Mouse (Mus musculus): ENCODE results near the gene Gm28635. TPM values are rescaled to one million over a fixed set of nuclear protein-coding genes. Genes with fewer than 3 reads are reported as not detected.

Gm28635 gene
- total and polyA plus RNA-seq, 2 experiments from 2014 or later: not detected

DNA sequence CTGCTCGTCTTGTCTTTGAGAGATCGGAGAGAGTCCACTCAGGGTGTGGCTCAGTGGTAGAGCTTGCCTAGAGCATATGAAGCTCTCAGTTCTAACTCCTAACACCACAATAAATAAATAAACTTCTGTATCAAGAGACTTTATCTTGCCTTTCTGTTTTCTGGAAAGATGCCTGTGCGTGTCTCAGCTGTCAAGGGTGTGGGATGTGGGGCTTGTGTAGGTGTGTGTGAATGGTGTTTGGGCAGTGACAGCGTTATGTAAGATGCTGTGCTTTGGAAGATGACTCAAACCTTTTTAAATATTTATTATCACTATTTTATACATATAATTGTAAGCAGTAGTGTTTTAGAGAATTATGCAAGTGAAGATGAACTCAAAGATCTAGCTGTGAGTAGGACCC is 103.7 kb downstream of the Gm28635 start:
- ATAC-seq (no peak), DNase-seq (ENCODE audit: low spot score) (no peak)
- Histone ChIP-seq H3K4me2 (ENCODE audit: low read depth, low read length) (no peak overlapping the region), H3K9ac (replicated peaks; ENCODE audit: low read length) (no peak overlapping the region), H3K4me1 (ENCODE audit: insufficient read depth, low read length) (no peaks in the 10 kb centered on the region), H3K9me3 (ENCODE audit: low read length) (no peaks in the 10 kb centered on the region), H3K36me3 (ENCODE audit: insufficient read depth, low read length) (no peaks in the 10 kb centered on the region), H3K27ac (no peak overlapping the region), H3K4me3 (ENCODE audit: low read length) (no peak overlapping the region), H3K27me3 (ENCODE audit: insufficient read depth, low read length) (no peaks in the 10 kb centered on the region)
- WGBS: 97% methylated on average over 4 of the region's 4 CpGs
- TF ChIP-seq CTCF (IDR thresholded peaks at IDR 0.05; ENCODE audit: low read depth): no peak

DNA sequence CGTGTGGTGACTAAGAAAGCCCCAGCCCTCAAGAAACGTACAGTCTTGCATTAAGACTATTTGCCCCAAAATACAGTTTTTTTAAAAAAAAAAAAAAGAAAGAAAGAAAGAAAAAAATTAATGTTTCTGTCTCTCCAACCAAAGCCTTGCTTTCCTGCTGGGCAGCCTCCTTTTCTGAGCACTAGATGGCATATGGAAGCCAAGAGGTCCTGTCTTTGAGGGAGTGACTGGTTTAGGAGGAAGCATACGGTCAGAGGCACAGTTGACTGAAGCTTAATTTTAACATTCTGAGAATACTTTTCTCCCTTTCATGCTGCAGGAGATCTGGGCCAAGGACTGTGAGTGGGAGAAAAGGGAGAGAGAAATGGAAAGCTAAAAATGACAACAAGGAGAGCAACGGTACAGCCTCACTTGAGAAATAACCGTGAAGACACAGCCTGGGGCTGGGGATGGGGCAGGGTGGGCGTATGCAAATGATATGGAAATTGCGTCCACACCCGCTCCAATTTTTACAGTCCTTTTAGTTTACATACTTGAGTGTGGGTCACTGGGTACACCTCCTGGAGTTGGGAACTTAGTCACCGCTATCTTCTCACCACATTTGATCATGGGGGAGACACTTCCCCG is 120.8 kb downstream of the Gm28635 start:
- peak overlapping the region; percentile 45 for H3K4me2 ChIP-seq (ENCODE audit: low read depth, low read length)
- peak; percentile 15 for DNase-seq (ENCODE audit: low spot score)
- H3K9me3 ChIP-seq (ENCODE audit: low read length): no peaks in the 10 kb centered on the region

More for the DNA sequence above, 120.8 kb downstream of the Gm28635 start:
- Histone ChIP-seq H3K27me3 (ENCODE audit: insufficient read depth, low read length) (no peaks in the 10 kb centered on the region), H3K4me3 (ENCODE audit: low read length) (peak overlapping the region; percentile 11), H3K27ac (no peak overlapping the region), H3K36me3 (ENCODE audit: insufficient read depth, low read length) (no peaks in the 10 kb centered on the region), H3K9ac (replicated peaks; ENCODE audit: low read length) (no peak overlapping the region), H3K4me1 (ENCODE audit: insufficient read depth, low read length) (no peaks in the 10 kb centered on the region)
- no peak for ATAC-seq
- TF ChIP-seq CTCF (IDR thresholded peaks at IDR 0.05; ENCODE audit: low read depth): peak; percentile 50
- WGBS: 34% methylated on average over 10 of the region's 10 CpGs

Other genes with a start within 250 kb of the Gm28635 start
- 9.5 and 10.7 TPM in 2 replicates for gene Tfpi, start 201.3 kb downstream of the Gm28635 start, total RNA-seq (2014; rRNA removed)
- gene Tfpi, start 201.3 kb downstream of the Gm28635 start, polyA plus RNA-seq (2015; fragmentation: Nextera tagmentation; extraction: Ambion mirVana): 13.1 and 15.3 TPM in 2 replicates
- 75.7 and 86.5 TPM in 2 replicates for gene Ctnnd1, start 27.3 kb downstream of the Gm28635 start, total RNA-seq (2014; rRNA removed)
- 12.7 and 15.8 TPM in 2 replicates for gene Ctnnd1, start 27.3 kb downstream of the Gm28635 start, polyA plus RNA-seq (2015; fragmentation: Nextera tagmentation; extraction: Ambion mirVana)
- gene Btbd18, start 19.0 kb downstream of the Gm28635 start, total RNA-seq (2014; rRNA removed): not detected in 2 replicates
- gene Btbd18, start 19.0 kb downstream of the Gm28635 start, polyA plus RNA-seq (2015; fragmentation: Nextera tagmentation; extraction: Ambion mirVana): 0.50 and 0.68 TPM in 2 replicates
- 271 and 302 TPM in 2 replicates for gene Selenoh, start 7.3 kb downstream of the Gm28635 start, total RNA-seq (2014; rRNA removed)
- 247 and 248 TPM in 2 replicates for gene Selenoh, start 7.3 kb downstream of the Gm28635 start, polyA plus RNA-seq (2015; fragmentation: Nextera tagmentation; extraction: Ambion mirVana)
- gene Med19, start 361 bp upstream of the Gm28635 start, total RNA-seq (2014; rRNA removed): 31.4 and 31.6 TPM in 2 replicates
- 47.4 and 47.5 TPM in 2 replicates for gene Med19, start 361 bp upstream of the Gm28635 start, polyA plus RNA-seq (2015; fragmentation: Nextera tagmentation; extraction: Ambion mirVana)
- 133 and 150 TPM in 2 replicates for gene Tmx2, start 1.1 kb upstream of the Gm28635 start, total RNA-seq (2014; rRNA removed)
- gene Tmx2, start 1.1 kb upstream of the Gm28635 start, polyA plus RNA-seq (2015; fragmentation: Nextera tagmentation; extraction: Ambion mirVana): 342 and 347 TPM in 2 replicates
- 38.2 and 41.3 TPM in 2 replicates for gene Zdhhc5, start 37.1 kb upstream of the Gm28635 start, total RNA-seq (2014; rRNA removed)
- 14.6 and 16.8 TPM in 2 replicates for gene Zdhhc5, start 37.1 kb upstream of the Gm28635 start, polyA plus RNA-seq (2015; fragmentation: Nextera tagmentation; extraction: Ambion mirVana)
- gene Clp1, start 49.3 kb upstream of the Gm28635 start, total RNA-seq (2014; rRNA removed): 6.3 and 14.3 TPM in 2 replicates
- gene Clp1, start 49.3 kb upstream of the Gm28635 start, polyA plus RNA-seq (2015; fragmentation: Nextera tagmentation; extraction: Ambion mirVana): 11.2 and 12.0 TPM in 2 replicates
- 10.0 and 16.8 TPM in 2 replicates for gene Ypel4, start 56.0 kb upstream of the Gm28635 start, total RNA-seq (2014; rRNA removed)
- gene Ypel4, start 56.0 kb upstream of the Gm28635 start, polyA plus RNA-seq (2015; fragmentation: Nextera tagmentation; extraction: Ambion mirVana): 12.3 and 13.1 TPM in 2 replicates
- 2.9 and 4.3 TPM in 2 replicates for gene Gm19426, start 65.6 kb upstream of the Gm28635 start, total RNA-seq (2014; rRNA removed)
- 3.8 and 6.1 TPM in 2 replicates for gene Gm19426, start 65.6 kb upstream of the Gm28635 start, polyA plus RNA-seq (2015; fragmentation: Nextera tagmentation; extraction: Ambion mirVana)
- gene Serping1, start 97.4 kb upstream of the Gm28635 start, total RNA-seq (2014; rRNA removed): 28.5 and 36.5 TPM in 2 replicates
- gene Serping1, start 97.4 kb upstream of the Gm28635 start, polyA plus RNA-seq (2015; fragmentation: Nextera tagmentation; extraction: Ambion mirVana): 40.9 and 46.5 TPM in 2 replicates
- gene Ube2l6, start 120.8 kb upstream of the Gm28635 start, total RNA-seq (2014; rRNA removed): 12.8 and 22.6 TPM in 2 replicates
- 16.8 and 17.7 TPM in 2 replicates for gene Ube2l6, start 120.8 kb upstream of the Gm28635 start, polyA plus RNA-seq (2015; fragmentation: Nextera tagmentation; extraction: Ambion mirVana)
- gene Smtnl1, start 144.6 kb upstream of the Gm28635 start, total RNA-seq (2014; rRNA removed): 0.75 TPM in 1 of 2 replicates, not detected in the other
- gene Smtnl1, start 144.6 kb upstream of the Gm28635 start, polyA plus RNA-seq (2015; fragmentation: Nextera tagmentation; extraction: Ambion mirVana): not detected in 2 replicates
- gene Timm10, start 149.0 kb upstream of the Gm28635 start, total RNA-seq (2014; rRNA removed): 44.5 and 57.3 TPM in 2 replicates
- 82.5 and 91.7 TPM in 2 replicates for gene Timm10, start 149.0 kb upstream of the Gm28635 start, polyA plus RNA-seq (2015; fragmentation: Nextera tagmentation; extraction: Ambion mirVana)
- gene Slc43a1, start 160.8 kb upstream of the Gm28635 start, total RNA-seq (2014; rRNA removed): 5.8 and 9.3 TPM in 2 replicates
- 1.3 and 1.5 TPM in 2 replicates for gene Slc43a1, start 160.8 kb upstream of the Gm28635 start, polyA plus RNA-seq (2015; fragmentation: Nextera tagmentation; extraction: Ambion mirVana)
- gene Rtn4rl2, start 208.7 kb upstream of the Gm28635 start, total RNA-seq (2014; rRNA removed): 10.1 and 12.2 TPM in 2 replicates
- gene Rtn4rl2, start 208.7 kb upstream of the Gm28635 start, polyA plus RNA-seq (2015; fragmentation: Nextera tagmentation; extraction: Ambion mirVana): 4.2 and 4.3 TPM in 2 replicates

Measured in hindbrain, postnatal 0 days (tissue).